Mouse (Mus musculus) MEL (cell line): ENCODE measurements at regions not wholly inside any gene's neighbourhood (a gene's known extent, or its start where the extent isn't known, plus 50 kb on each side); places are given as distances from the start of the nearest gene placed in this dataset.
A peak's percentile ranks its signal among the peaks of the same experiment; 100 is the strongest.

Source experiments
- DNase-seq: peaks from one replicate; pipeline ENCODE4 v3.0.0; 2011; ENCODE audit warnings: low read depth, low spot score
- H3K27ac ChIP-seq: 2 replicates; pipeline ENCODE4 v1.5.1; 2012; ENCODE audit warnings: low read depth, mild to moderate bottlenecking, control low read depth, low read length, moderate library complexity; ENCODE audit not compliant: control insufficient read depth
- H3K27me3 ChIP-seq, 2 experiments: fragments of 150-350 bp in 1 of 2; sonication (generic) in 1 of 2; 2 replicates each; pipeline ENCODE4 v1.6.1; 2012; ENCODE audit warnings: low read length in 2 of 2, mild to moderate bottlenecking in 2 of 2, improper control_type of control experiment in 1 of 2, moderate library complexity in 1 of 2; ENCODE audit not compliant: insufficient read depth in 2 of 2, control insufficient read depth in 1 of 2
- H3K36me3 ChIP-seq, 2 experiments: 2 replicates each; pipeline ENCODE4 v1.6.1; 2012 to 2014; ENCODE audit warnings: low read length in 2 of 2, improper control_type of control experiment in 1 of 2, inconsistent platforms in 1 of 2, mild to moderate bottlenecking in 1 of 2; ENCODE audit not compliant: insufficient read depth in 2 of 2, control insufficient read depth in 1 of 2
- H3K4me1 ChIP-seq, 2 experiments: fragments of 150-350 bp in 1 of 2; sonication (generic) in 1 of 2; 2 replicates each; pipeline ENCODE4 v1.6.1; 2012; ENCODE audit warnings: low read length in 2 of 2, improper control_type of control experiment in 1 of 2, mild to moderate bottlenecking in 1 of 2; ENCODE audit not compliant: insufficient read depth in 2 of 2, control insufficient read depth in 1 of 2
- H3K4me3 ChIP-seq, 2 experiments: fragments of 150-350 bp in 1 of 2; sonication (generic) in 1 of 2; 2 replicates each; pipeline ENCODE4 v1.5.1; 2012; ENCODE audit warnings: low read depth in 2 of 2, low read length in 2 of 2, mild to moderate bottlenecking in 2 of 2, moderate library complexity in 2 of 2, control low read depth in 1 of 2, improper control_type of control experiment in 1 of 2; ENCODE audit not compliant: control insufficient read depth in 1 of 2, insufficient read depth in 1 of 2
- H3K79me2 ChIP-seq: 2 replicates; pipeline ENCODE4 v1.6.1; 2012; ENCODE audit warnings: mild to moderate bottlenecking, low read length, moderate library complexity; ENCODE audit not compliant: control insufficient read depth, poor library complexity, insufficient read depth
- H3K9ac ChIP-seq: 2 replicates; pipeline ENCODE4 v1.6.1; 2012; ENCODE audit warnings: low read depth, mild to moderate bottlenecking, control low read depth, low read length, moderate library complexity; ENCODE audit not compliant: control insufficient read depth, poor library complexity, severe bottlenecking
- H3K9me3 ChIP-seq: fragments of 150-350 bp; sonication (generic); replicated peaks from 2 replicates; pipeline ENCODE4 v1.6.1; 2012; ENCODE audit warnings: mild to moderate bottlenecking, low read length, improper control_type of control experiment, moderate library complexity; ENCODE audit not compliant: insufficient read depth
- BHLHE40 ChIP-seq: IDR thresholded peaks from 2 replicates; pipeline ENCODE4 v1.6.1; 2012; ENCODE audit warnings: low read depth, mild to moderate bottlenecking, inconsistent platforms, low read length, improper control_type of control experiment, borderline replicate concordance
- CHD2 ChIP-seq: IDR thresholded peaks from 2 replicates; pipeline ENCODE4 v1.6.1; 2011; ENCODE audit warnings: low read length, improper control_type of control experiment
- ELF1 ChIP-seq: IDR thresholded peaks from 2 replicates; pipeline ENCODE4 v1.6.1; 2014; ENCODE audit warnings: low read depth, mild to moderate bottlenecking, inconsistent platforms, low read length, improper control_type of control experiment, moderate library complexity
- EP300 ChIP-seq, 2 experiments: IDR thresholded peaks; 2 replicates each; pipeline ENCODE4 v1.6.1; 2011; ENCODE audit warnings: improper control_type of control experiment in 2 of 2, low read length in 2 of 2, low read depth in 1 of 2, mild to moderate bottlenecking in 1 of 2
- ETS1 ChIP-seq: IDR thresholded peaks from 2 replicates; pipeline ENCODE4 v1.6.1; 2012; ENCODE audit warnings: low read depth, mild to moderate bottlenecking, inconsistent platforms, low read length, improper control_type of control experiment, moderate library complexity
- GATA1 ChIP-seq: IDR thresholded peaks from 2 replicates; pipeline ENCODE4 v1.6.1; 2011; ENCODE audit warnings: low read depth, low read length, improper control_type of control experiment
- HCFC1 ChIP-seq: IDR thresholded peaks from 2 replicates; pipeline ENCODE4 v1.6.1; 2012; ENCODE audit warnings: low read depth, mild to moderate bottlenecking, inconsistent platforms, low read length, improper control_type of control experiment, moderate library complexity
- JUND ChIP-seq: IDR thresholded peaks from 2 replicates; pipeline ENCODE4 v1.6.1; 2011; ENCODE audit warnings: low read depth, mild to moderate bottlenecking, improper control_type of control experiment, low read length
- MAFK ChIP-seq: IDR thresholded peaks from 2 replicates; pipeline ENCODE4 v1.6.1; 2011; ENCODE audit warnings: low read depth, mild to moderate bottlenecking, low read length, improper control_type of control experiment, borderline replicate concordance
- MAX ChIP-seq: IDR thresholded peaks from 2 replicates; pipeline ENCODE4 v1.6.1; 2011; ENCODE audit warnings: low read length, improper control_type of control experiment
- MAZ ChIP-seq: IDR thresholded peaks from 2 replicates; pipeline ENCODE4 v1.6.1; 2012; ENCODE audit warnings: low read depth, mild to moderate bottlenecking, inconsistent platforms, low read length, improper control_type of control experiment
- MEF2A ChIP-seq: IDR thresholded peaks from 2 replicates; pipeline ENCODE4 v1.6.1; 2014; ENCODE audit warnings: low read depth, mild to moderate bottlenecking, inconsistent platforms, low read length, improper control_type of control experiment; ENCODE audit not compliant: poor library complexity, insufficient replicate concordance, severe bottlenecking; ENCODE audit errors: extremely low read depth
- MXI1 ChIP-seq: IDR thresholded peaks from 2 replicates; pipeline ENCODE4 v1.6.1; 2011; ENCODE audit warnings: mild to moderate bottlenecking, low read depth, low read length, improper control_type of control experiment
- MYB ChIP-seq: IDR thresholded peaks from 2 replicates; pipeline ENCODE4 v1.6.1; 2011; ENCODE audit warnings: mild to moderate bottlenecking, low read depth, low read length, improper control_type of control experiment
- MYC ChIP-seq: IDR thresholded peaks from 2 replicates; pipeline ENCODE4 v1.6.1; 2011; ENCODE audit warnings: low read depth, mild to moderate bottlenecking, low read length, improper control_type of control experiment, moderate library complexity
- NELFE ChIP-seq: IDR thresholded peaks from 2 replicates; pipeline ENCODE4 v1.6.1; 2011; ENCODE audit warnings: low read depth, low read length, improper control_type of control experiment
- NRF1 ChIP-seq: IDR thresholded peaks from 2 replicates; pipeline ENCODE4 v1.6.1; 2014; ENCODE audit warnings: low read depth, mild to moderate bottlenecking, inconsistent platforms, low read length, improper control_type of control experiment, moderate library complexity; ENCODE audit not compliant: poor library complexity, insufficient read depth, severe bottlenecking
- POLR2A ChIP-seq, 2 experiments: IDR thresholded peaks; 2 replicates each; pipeline ENCODE4 v1.6.1; 2011 to 2012; ENCODE audit warnings: low read length in 2 of 2, mild to moderate bottlenecking in 2 of 2, control low read depth in 1 of 2, improper control_type of control experiment in 1 of 2, low read depth in 1 of 2, moderate library complexity in 1 of 2; ENCODE audit not compliant: control insufficient read depth in 1 of 2, insufficient read depth in 1 of 2, poor library complexity in 1 of 2
- POLR2AphosphoS2 ChIP-seq: IDR thresholded peaks from 2 replicates; pipeline ENCODE4 v1.6.1; 2011; ENCODE audit warnings: low read length, improper control_type of control experiment
- RAD21 ChIP-seq: IDR thresholded peaks from 2 replicates; pipeline ENCODE4 v1.6.1; 2011; ENCODE audit warnings: mild to moderate bottlenecking, low read depth, low read length, improper control_type of control experiment
- SIN3A ChIP-seq: IDR thresholded peaks from 2 replicates; pipeline ENCODE4 v1.6.1; 2012; ENCODE audit warnings: low read length, improper control_type of control experiment, inconsistent platforms
- TAL1 ChIP-seq: IDR thresholded peaks from 2 replicates; pipeline ENCODE4 v1.6.1; 2012; ENCODE audit warnings: mild to moderate bottlenecking, inconsistent platforms, low read length, moderate library complexity, mixed read lengths
- TBP ChIP-seq: IDR thresholded peaks from 2 replicates; pipeline ENCODE4 v1.8.0; 2011; ENCODE audit warnings: low read depth, low read length, improper control_type of control experiment
- TCF12 ChIP-seq: IDR thresholded peaks from 2 replicates; pipeline ENCODE4 v1.6.1; 2014; ENCODE audit warnings: low read depth, mild to moderate bottlenecking, inconsistent platforms, low read length, improper control_type of control experiment, moderate library complexity
- UBTF ChIP-seq: IDR thresholded peaks from 2 replicates; pipeline ENCODE4 v1.6.1; 2012; ENCODE audit warnings: low read depth, mild to moderate bottlenecking, inconsistent platforms, low read length, improper control_type of control experiment, moderate library complexity, borderline replicate concordance; ENCODE audit not compliant: insufficient read depth
- USF1 ChIP-seq: IDR thresholded peaks from 2 replicates; pipeline ENCODE4 v1.6.1; 2014; ENCODE audit warnings: low read depth, mild to moderate bottlenecking, inconsistent platforms, low read length, improper control_type of control experiment, moderate library complexity
- ZKSCAN1 ChIP-seq: IDR thresholded peaks from 2 replicates; pipeline ENCODE4 v1.6.1; 2012; ENCODE audit warnings: low read depth, mild to moderate bottlenecking, inconsistent platforms, low read length, improper control_type of control experiment, moderate library complexity
- ZMIZ1 ChIP-seq: IDR thresholded peaks from 2 replicates; pipeline ENCODE4 v1.6.1; 2012; ENCODE audit warnings: low read depth, mild to moderate bottlenecking, inconsistent platforms, low read length, improper control_type of control experiment, moderate library complexity
- ZNF384 ChIP-seq: IDR thresholded peaks from 2 replicates; pipeline ENCODE4 v1.6.1; 2012; ENCODE audit warnings: low read depth, mild to moderate bottlenecking, inconsistent platforms, low read length, improper control_type of control experiment

GRCm38 (mm10) chr13:44659861-44660260 lies 69.4 kb upstream of the Jarid2 start:
- H3K27me3 ChIP-seq, result no peaks in the 10 kb centered on the region
- TF ChIP-seq CHD2 (no peak), MAX (no peak), MAFK (peak; percentile 84), TAL1 (peak; percentile 18; the same call in 1 of the 2 replicates), ELF1 (no peak), MYC (no peak), ZNF384 (no peak), NELFE (no peak), POLR2AphosphoS2 (no peak), USF1 (no peak), ETS1 (0 out of 2 replicates have a peak, but pooled peaks have one; percentile 32), JUND (no peak), POLR2A (IDR thresholded peaks at IDR 0.05; ENCODE audit: control insufficient read depth in 1 of 2, insufficient read depth in 1 of 2, low read depth in 1 of 2, low read length in 2 of 2, poor library complexity in 1 of 2) (no peak), HCFC1 (no peak)
- peak; percentile 37 for DNase-seq
- H3K4me3 ChIP-seq, result no peak overlapping the region
- no peaks in the 10 kb centered on the region for H3K79me2 ChIP-seq
- H3K9ac ChIP-seq, result no peak overlapping the region
- no peaks in the 10 kb centered on the region for H3K9me3 ChIP-seq
- H3K4me1 ChIP-seq, result peaks cover 10 to 29% of the 10 kb centered on the region in 2 experiments
- no peak overlapping the region for H3K27ac ChIP-seq
- peaks cover 0 to 15% of the 10 kb centered on the region in 2 experiments; a peak in 2 of 4 replicates for H3K36me3 ChIP-seq

GRCm38 (mm10) chr13:44663062-44663461 lies 66.2 kb upstream of the Jarid2 start:
- H3K9ac ChIP-seq, result peak overlapping the region; percentile 24
- H3K36me3 ChIP-seq, result peaks cover 0 to 15% of the 10 kb centered on the region in 2 experiments; a peak in 2 of 4 replicates
- H3K27me3 ChIP-seq, result no peaks in the 10 kb centered on the region
- H3K27ac ChIP-seq, result peak overlapping the region; percentile 63
- no peaks in the 10 kb centered on the region for H3K9me3 ChIP-seq
- no peaks in the 10 kb centered on the region for H3K79me2 ChIP-seq
- H3K4me1 ChIP-seq, result peaks cover 10 to 29% of the 10 kb centered on the region in 2 experiments
- peak overlapping the region; percentile 36 to 60 for H3K4me3 ChIP-seq
- 0 out of 2 replicates have a peak, but pooled peaks have one; percentile 8 for TF ChIP-seq BHLHE40
- TF ChIP-seq GATA1, result peak; percentile 97
- TF ChIP-seq POLR2AphosphoS2, result no peak
- TF ChIP-seq NRF1, result no peak
- TF ChIP-seq SIN3A, result no peak
- TF ChIP-seq UBTF, result no peak
- TF ChIP-seq MEF2A, result no peak
- peak; percentile 86 for TF ChIP-seq TAL1
- peak; percentile 15; the same call in 1 of the 2 replicates for TF ChIP-seq MYB
- TF ChIP-seq ZKSCAN1, result no peak
- TF ChIP-seq MAFK, result no peak
- peak; percentile 91 for TF ChIP-seq ETS1
- TF ChIP-seq MXI1, result 0 out of 2 replicates have a peak, but pooled peaks have one; percentile 49
- 0 out of 2 replicates have a peak, but pooled peaks have one; percentile 19 for TF ChIP-seq TBP
- TF ChIP-seq MAZ, result no peak
- peak; percentile 99 for TF ChIP-seq TCF12
- peak; percentile 89 to 93 for TF ChIP-seq EP300 (IDR thresholded peaks at IDR 0.05; ENCODE audit: low read depth in 1 of 2, low read length in 2 of 2)
- no peak for TF ChIP-seq POLR2A (IDR thresholded peaks at IDR 0.05; ENCODE audit: control insufficient read depth in 1 of 2, insufficient read depth in 1 of 2, low read depth in 1 of 2, low read length in 2 of 2, poor library complexity in 1 of 2)
- no peak for TF ChIP-seq RAD21
- TF ChIP-seq ZMIZ1, result no peak
- 0 out of 2 replicates have a peak, but pooled peaks have one; percentile 66 for TF ChIP-seq MYC
- peak; percentile 90 for DNase-seq
